Mouse (Mus musculus): ENCODE measurements around the gene N4bp2l1.

GRCm38 (mm10) chr5:150622792-150623191, 25.8 kb upstream of the N4bp2l1 start:
- TF ChIP-seq GATA1 (IDR thresholded peaks at IDR 0.05; ENCODE audit: low read length) (no peak), TAL1 (IDR thresholded peaks at IDR 0.05; ENCODE audit: low read length) (no peak)
